Mouse (Mus musculus): Measurements from ENCODE around the gene Cyp46a1. TPM values are rescaled to one million over a fixed set of nuclear protein-coding genes. Genes with fewer than 3 reads are reported as not detected.

The Cyp46a1 gene
- total and polyA plus RNA-seq, 2 experiments from 2014 or later, result 3.0 to 3.6 TPM

GRCm38 (mm10) chr12:108318499-108318898 lies 15.7 kb upstream of the Cyp46a1 start:
- peaks cover 4% of the 10 kb centered on the region; the same call in 1 of the 2 replicates for H3K4me1 ChIP-seq (ENCODE audit: control insufficient read depth, insufficient read depth)
- 0 out of 2 replicates have a peak overlapping the region, but pooled peaks have one; percentile 3 for H3K4me2 ChIP-seq (ENCODE audit: low read depth, low read length)
- no peak overlapping the region for H3K9ac ChIP-seq (replicated peaks; ENCODE audit: low read depth, low read length)
- no peaks in the 10 kb centered on the region for H3K36me3 ChIP-seq (replicated peaks; ENCODE audit: control insufficient read depth, insufficient read depth, low read length)
- no peak overlapping the region for H3K27ac ChIP-seq (ENCODE audit: low read depth)
- H3K9me3 ChIP-seq (replicated peaks; ENCODE audit: control insufficient read depth, low read length), result no peaks in the 10 kb centered on the region
- no peak overlapping the region; the same call in 1 of the 2 replicates for H3K4me3 ChIP-seq (ENCODE audit: low read depth, low read length)
- H3K27me3 ChIP-seq (ENCODE audit: control insufficient read depth, insufficient read depth, low read length), result peaks cover 56% of the 10 kb centered on the region
- ATAC-seq (ENCODE audit: insufficient read depth, low read depth), result no peak
- WGBS, result 14% methylated on average over 37 of the region's 37 CpGs
- TF ChIP-seq CTCF (IDR thresholded peaks at IDR 0.05; ENCODE audit: low read depth), result no peak
- no peak for TF ChIP-seq EP300 (IDR thresholded peaks at IDR 0.05; ENCODE audit: low read depth)
- no peak for DNase-seq (ENCODE audit: low spot score)

- no peaks in the 10 kb centered on the region for H3K36me3 ChIP-seq (replicated peaks; ENCODE audit: control insufficient read depth, insufficient read depth, low read length)
- H3K4me3 ChIP-seq (ENCODE audit: low read depth, low read length), result no peak overlapping the region
- H3K9ac ChIP-seq (replicated peaks; ENCODE audit: low read depth, low read length), result no peak overlapping the region
- TF ChIP-seq EP300 (IDR thresholded peaks at IDR 0.05; ENCODE audit: low read depth) (no peak), CTCF (IDR thresholded peaks at IDR 0.05; ENCODE audit: low read depth) (no peak)
- H3K4me2 ChIP-seq (ENCODE audit: low read depth, low read length), result no peak overlapping the region
- peak; percentile 2; the same call in 1 of the 2 replicates for ATAC-seq (ENCODE audit: insufficient read depth, low read depth)
- H3K27me3 ChIP-seq (ENCODE audit: control insufficient read depth, insufficient read depth, low read length), result peaks cover 56% of the 10 kb centered on the region
- WGBS, result 44% methylated on average over 8 of the region's 8 CpGs
- H3K4me1 ChIP-seq (ENCODE audit: control insufficient read depth, insufficient read depth), result peaks cover 4% of the 10 kb centered on the region; the same call in 1 of the 2 replicates
- no peak overlapping the region for H3K27ac ChIP-seq (ENCODE audit: low read depth)
- peak; percentile 55 for DNase-seq (ENCODE audit: low spot score)
- no peaks in the 10 kb centered on the region for H3K9me3 ChIP-seq (replicated peaks; ENCODE audit: control insufficient read depth, low read length)
Measured at GRCm38 (mm10) chr12:108320096-108320495, 14.1 kb upstream of the Cyp46a1 start.

- Histone ChIP-seq H3K27me3 (ENCODE audit: control insufficient read depth, insufficient read depth, low read length) (peaks cover 52% of the 10 kb centered on the region), H3K9me3 (replicated peaks; ENCODE audit: control insufficient read depth, low read length) (no peaks in the 10 kb centered on the region), H3K4me2 (ENCODE audit: low read depth, low read length) (no peak overlapping the region), H3K36me3 (replicated peaks; ENCODE audit: control insufficient read depth, insufficient read depth, low read length) (no peaks in the 10 kb centered on the region), H3K27ac (ENCODE audit: low read depth) (no peak overlapping the region), H3K4me1 (ENCODE audit: control insufficient read depth, insufficient read depth) (peaks cover 7% of the 10 kb centered on the region), H3K9ac (replicated peaks; ENCODE audit: low read depth, low read length) (no peak overlapping the region), H3K4me3 (ENCODE audit: low read depth, low read length) (no peak overlapping the region)
- ATAC-seq (ENCODE audit: insufficient read depth, low read depth) (no peak), DNase-seq (ENCODE audit: low spot score) (no peak)
- no peak for TF ChIP-seq EP300 (IDR thresholded peaks at IDR 0.05; ENCODE audit: low read depth)
- TF ChIP-seq CTCF (IDR thresholded peaks at IDR 0.05; ENCODE audit: low read depth), result no peak
- 43% methylated on average over 5 of the region's 5 CpGs for WGBS
Measured at GRCm38 (mm10) chr12:108326401-108326800, 7.8 kb upstream of the Cyp46a1 start.

- TF ChIP-seq CTCF (IDR thresholded peaks at IDR 0.05; ENCODE audit: low read depth) (no peak), EP300 (IDR thresholded peaks at IDR 0.05; ENCODE audit: low read depth) (0 out of 2 replicates have a peak, but pooled peaks have one; percentile 20)
- no peaks in the 10 kb centered on the region for H3K36me3 ChIP-seq (replicated peaks; ENCODE audit: control insufficient read depth, insufficient read depth, low read length)
- no peaks in the 10 kb centered on the region for H3K9me3 ChIP-seq (replicated peaks; ENCODE audit: control insufficient read depth, low read length)
- ATAC-seq (ENCODE audit: insufficient read depth, low read depth), result 0 out of 2 replicates have a peak, but pooled peaks have one; percentile 34
- H3K4me1 ChIP-seq (ENCODE audit: control insufficient read depth, insufficient read depth), result peaks cover 7% of the 10 kb centered on the region
- H3K9ac ChIP-seq (replicated peaks; ENCODE audit: low read depth, low read length), result no peak overlapping the region
- H3K4me2 ChIP-seq (ENCODE audit: low read depth, low read length), result peak overlapping the region; percentile 56
- no peak for DNase-seq (ENCODE audit: low spot score)
- H3K27me3 ChIP-seq (ENCODE audit: control insufficient read depth, insufficient read depth, low read length), result peaks cover 49% of the 10 kb centered on the region
- H3K4me3 ChIP-seq (ENCODE audit: low read depth, low read length), result peak overlapping the region; percentile 42
- 1% methylated on average over 56 of the region's 66 CpGs for WGBS
- H3K27ac ChIP-seq (ENCODE audit: low read depth), result no peak overlapping the region
Measured at GRCm38 (mm10) chr12:108327889-108328491, 6.2 kb upstream of the Cyp46a1 start.

- Histone ChIP-seq H3K27ac (ENCODE audit: low read depth) (peak overlapping the region; percentile 39; the same call in 1 of the 2 replicates), H3K4me1 (ENCODE audit: control insufficient read depth, insufficient read depth) (peaks cover 11% of the 10 kb centered on the region), H3K36me3 (replicated peaks; ENCODE audit: control insufficient read depth, insufficient read depth, low read length) (no peaks in the 10 kb centered on the region), H3K4me2 (ENCODE audit: low read depth, low read length) (peak overlapping the region; percentile 98), H3K9ac (replicated peaks; ENCODE audit: low read depth, low read length) (no peak overlapping the region), H3K27me3 (ENCODE audit: control insufficient read depth, insufficient read depth, low read length) (peaks cover 42% of the 10 kb centered on the region), H3K9me3 (replicated peaks; ENCODE audit: control insufficient read depth, low read length) (no peaks in the 10 kb centered on the region), H3K4me3 (ENCODE audit: low read depth, low read length) (peak overlapping the region; percentile 62)
- DNase-seq (ENCODE audit: low spot score), result peak; percentile 82
- peak; percentile 67 for ATAC-seq (ENCODE audit: insufficient read depth, low read depth)
- TF ChIP-seq EP300 (IDR thresholded peaks at IDR 0.05; ENCODE audit: low read depth) (no peak), CTCF (IDR thresholded peaks at IDR 0.05; ENCODE audit: low read depth) (peak; percentile 98)
- under 1% methylated on average over 16 of the region's 16 CpGs for WGBS
Measured at GRCm38 (mm10) chr12:108333056-108333455, 1.1 kb upstream of the Cyp46a1 start.

Data from heart, postnatal 0 days (tissue).